In genomic region chr17:67308421-67308820, GRCm38 (mm10) we compare ENCODE assay signal across 19 mouse cellular contexts. TPM values are rescaled to one million over a fixed set of nuclear protein-coding genes. Genes with fewer than 3 reads are reported as not detected.
DNase-seq lines count a peak whose midpoint lies in the region; ATAC-seq and TF ChIP-seq lines count a peak whose summit lies in the region.
"Had no signal": no experiment of that assay in that cellular context is flagged by ENCODE, and none has a peak within 500 bp of the region (broad histone marks: within the 10 kb centered on the region; RNA-seq: fewer than 3 reads in every experiment).

No protein-coding gene starts in this region.

- H3K4me1 ChIP-seq in heart, embryonic 13.5 days, result peaks cover 57% of the 10 kb centered on the region
- H3K4me1 ChIP-seq in heart, embryonic 11.5 days (ENCODE audit: control insufficient read depth, insufficient read depth, low read length), result peaks cover 21% of the 10 kb centered on the region
- H3K4me1 ChIP-seq in heart, embryonic 16.5 days (ENCODE audit: control insufficient read depth, insufficient read depth, low read length), result peaks cover 30% of the 10 kb centered on the region
- H3K4me1 ChIP-seq in stomach, postnatal 0 days (replicated peaks; ENCODE audit: control insufficient read depth, insufficient read depth), result no peaks in the 10 kb centered on the region

- TF ChIP-seq EP300 in stomach, postnatal 0 days (optimal IDR thresholded peaks at IDR 0.05), result no peak

- WGBS in heart, embryonic 13.5 days, result 52% methylated on average over 3 of the region's 3 CpGs
- 60% methylated on average over 3 of the region's 3 CpGs for WGBS in heart, embryonic 11.5 days (ENCODE audit: insufficient replicate concordance)
- WGBS in heart, embryonic 16.5 days, result 50% methylated on average over 3 of the region's 3 CpGs
- 81% methylated on average over 3 of the region's 3 CpGs for WGBS in stomach, postnatal 0 days

- ATAC-seq in heart, embryonic 13.5 days (ENCODE audit: extremely low read depth, insufficient number of reproducible peaks, low FRiP score, low TSS enrichment), result no peak
- no peak for ATAC-seq in heart, embryonic 11.5 days (replicated peaks; ENCODE audit: insufficient number of reproducible peaks, low FRiP score, low TSS enrichment)
- ATAC-seq in heart, embryonic 16.5 days (replicated peaks; ENCODE audit: extremely low read depth, insufficient read depth, low FRiP score), result no peak
- ATAC-seq in stomach, postnatal 0 days (ENCODE audit: low FRiP score, low TSS enrichment), result no peak
- ATAC-seq: forebrain, embryonic 13.5 days; forebrain, postnatal 0 days; hindbrain, embryonic 16.5 days; inflammation-experienced regulatory T-cells, adult 6 months; intestine, postnatal 0 days had no signal

- no peak overlapping the region for H3K4me2 ChIP-seq in heart, embryonic 13.5 days
- H3K4me2 ChIP-seq in heart, embryonic 11.5 days, result no peak overlapping the region
- no peak overlapping the region for H3K4me2 ChIP-seq in heart, embryonic 16.5 days (ENCODE audit: low read depth, low read length)
- no peak overlapping the region for H3K4me2 ChIP-seq in stomach, postnatal 0 days (replicated peaks; ENCODE audit: low read depth)
- H3K4me2 ChIP-seq: forebrain, embryonic 13.5 days; hindbrain, embryonic 12.5 days had no signal

- DNase-seq in heart, adult 11 months, result peak; percentile 71
- DNase-seq in heart, adult 8-10 months (ENCODE audit: low spot score), result no peak
- DNase-seq in heart, postnatal 14 days, result peak; percentile 30 to 61
- no peak for DNase-seq in stomach, postnatal 0 days (ENCODE audit: low spot score)
- no peak for DNase-seq in urinary bladder, postnatal 14 days (ENCODE audit: low spot score)
- DNase-seq: adrenal gland, adult 8-10 months; adrenal gland, postnatal 36 days; cerebellum, adult 2 months; forebrain, postnatal 0 days; kidney, adult 8-10 months had no signal

- H3K36me3 ChIP-seq in heart, embryonic 13.5 days, result no peaks in the 10 kb centered on the region
- H3K36me3 ChIP-seq in heart, embryonic 11.5 days (ENCODE audit: control insufficient read depth, insufficient read depth, low read length), result no peaks in the 10 kb centered on the region
- no peaks in the 10 kb centered on the region for H3K36me3 ChIP-seq in heart, embryonic 16.5 days (ENCODE audit: control insufficient read depth, insufficient read depth)
- H3K36me3 ChIP-seq in stomach, postnatal 0 days (ENCODE audit: control insufficient read depth, insufficient read depth, low read length), result no peaks in the 10 kb centered on the region
- H3K36me3 ChIP-seq: embryonic facial prominence, embryonic 10.5 days; hindbrain, embryonic 12.5 days had no signal

- intact Hi-C loops in heart, postnatal 14 days (cut with DNase I), result no loop called here

- H3K4me3 ChIP-seq in heart, embryonic 13.5 days, result no peak overlapping the region
- no peak overlapping the region for H3K4me3 ChIP-seq in heart, embryonic 11.5 days (ENCODE audit: low read depth, low read length)
- H3K4me3 ChIP-seq in heart, embryonic 16.5 days (ENCODE audit: low read length), result no peak overlapping the region
- H3K4me3 ChIP-seq in stomach, postnatal 0 days (ENCODE audit: low read depth, low read length), result no peak overlapping the region
- H3K4me3 ChIP-seq: embryonic facial prominence, embryonic 10.5 days; forebrain, embryonic 13.5 days; hindbrain, embryonic 12.5 days had no signal

- no peak for TF ChIP-seq CTCF in stomach, postnatal 0 days (IDR thresholded peaks at IDR 0.05; ENCODE audit: low read depth)

- H3K27me3 ChIP-seq in heart, embryonic 13.5 days (replicated peaks), result no peaks in the 10 kb centered on the region
- no peaks in the 10 kb centered on the region for H3K27me3 ChIP-seq in heart, embryonic 11.5 days (ENCODE audit: control insufficient read depth, insufficient read depth, low read length)
- no peaks in the 10 kb centered on the region for H3K27me3 ChIP-seq in heart, embryonic 16.5 days (ENCODE audit: control insufficient read depth, insufficient read depth, low read length)
- H3K27me3 ChIP-seq in stomach, postnatal 0 days (ENCODE audit: control insufficient read depth, insufficient read depth, low read length), result no peaks in the 10 kb centered on the region
- H3K27me3 ChIP-seq: hindbrain, embryonic 12.5 days had no signal

- H3K9me3 ChIP-seq in heart, embryonic 13.5 days, result peaks cover 6% of the 10 kb centered on the region; the same call in 1 of the 2 replicates
- H3K9me3 ChIP-seq in heart, embryonic 11.5 days (replicated peaks; ENCODE audit: control insufficient read depth, low read length), result no peaks in the 10 kb centered on the region
- H3K9me3 ChIP-seq in heart, embryonic 16.5 days (replicated peaks; ENCODE audit: control insufficient read depth, low read length), result no peaks in the 10 kb centered on the region; the same call in 1 of the 2 replicates
- H3K9me3 ChIP-seq in stomach, postnatal 0 days (ENCODE audit: control insufficient read depth, low read length), result no peaks in the 10 kb centered on the region
- H3K9me3 ChIP-seq: embryonic facial prominence, embryonic 10.5 days; forebrain, embryonic 13.5 days; hindbrain, embryonic 12.5 days had no signal

- peak overlapping the region; percentile 70 for H3K27ac ChIP-seq in heart, embryonic 13.5 days (replicated peaks)
- no peak overlapping the region for H3K27ac ChIP-seq in heart, embryonic 11.5 days (ENCODE audit: low read depth, low read length)
- H3K27ac ChIP-seq in heart, embryonic 16.5 days (ENCODE audit: low read length), result peak overlapping the region; percentile 73
- H3K27ac ChIP-seq in stomach, postnatal 0 days (replicated peaks), result no peak overlapping the region
- H3K27ac ChIP-seq: embryonic facial prominence, embryonic 10.5 days; forebrain, embryonic 13.5 days; hindbrain, embryonic 12.5 days had no signal

- no peak overlapping the region for H3K9ac ChIP-seq in heart, embryonic 13.5 days
- no peak overlapping the region for H3K9ac ChIP-seq in heart, embryonic 11.5 days (ENCODE audit: low read depth, low read length)
- H3K9ac ChIP-seq in heart, embryonic 16.5 days (ENCODE audit: low read length), result no peak overlapping the region
- no peak overlapping the region for H3K9ac ChIP-seq in stomach, postnatal 0 days (ENCODE audit: low read length)
- H3K9ac ChIP-seq: forebrain, embryonic 13.5 days; forebrain, postnatal 0 days; hindbrain, embryonic 12.5 days had no signal

RNA-seq across cellular contexts. Expression of gene Ptprm, which starts 45.8 kb away (rescaled TPM):
- total RNA-seq in heart, adult 8-10 months (2022), result 100 to 1,000 TPM in 1 of 4 experiments, 10 to 100 TPM in 3; 82.4 to 102 (median 88.8) TPM
- 11.6 and 12.7 TPM in 2 replicates for polyA plus RNA-seq in heart, embryonic 13.5 days (2015; fragmentation: Nextera tagmentation; extraction: Ambion mirVana)
- polyA plus RNA-seq in heart, embryonic 11.5 days (2014; fragmentation: Nextera tagmentation; extraction: Ambion mirVana), result 15.9 and 16.0 TPM in 2 replicates
- polyA plus RNA-seq in heart, embryonic 16.5 days (2015; fragmentation: Nextera tagmentation; extraction: Ambion mirVana), result 12.8 and 18.1 TPM in 2 replicates
- total RNA-seq in heart, postnatal 14 days (2021), result 100 to 1,000 TPM; 100 to 104 TPM
- 3.6 and 4.4 TPM in 2 replicates for polyA plus RNA-seq in stomach, postnatal 0 days (2015; fragmentation: Nextera tagmentation; extraction: Ambion mirVana)
- polyA plus RNA-seq: inflammation-experienced regulatory T-cells, adult 6 months had no signal

Comparison
In these comparisons a context has a peak if more than half of its experiments do, and no peak if none do; other contexts are left out.
1. DNase-seq: peak in heart, adult 11 months (single experiment) and heart, postnatal 14 days (2 of 2); none in heart, adult 8-10 months (single experiment), stomach, postnatal 0 days (single experiment) and urinary bladder, postnatal 14 days (single experiment).
2. H3K27ac ChIP-seq: peak in heart, embryonic 13.5 days (single experiment) and heart, embryonic 16.5 days (single experiment); none in heart, embryonic 11.5 days (single experiment) and stomach, postnatal 0 days (single experiment).